Mouse (Mus musculus): ENCODE results near the gene Tmtc4. TPM values are rescaled to one million over a fixed set of nuclear protein-coding genes. Genes with fewer than 3 reads are reported as not detected.

Gene Tmtc4
- polyA plus RNA-seq, 1 experiment from 2014 or later, result 24.3 TPM

GRCm38 (mm10) chr14:122997465-122997864, 13.6 kb upstream of the Tmtc4 start:
- DNase-seq (ENCODE audit: low read depth, low spot score), result no peak
- POLR2A ChIA-PET, result no interaction called here
- ATAC-seq, result no peak
- CTCF ChIA-PET, result no interaction called here
- TF ChIP-seq CTCF (IDR thresholded peaks at IDR 0.05), result no peak
- no peaks in the 10 kb centered on the region for H3K27me3 ChIP-seq
- in situ Hi-C loops (cut with MboI; ENCODE audit: low pct_unique_long_range_greater_than_20kb), result no loop called here

DNA sequence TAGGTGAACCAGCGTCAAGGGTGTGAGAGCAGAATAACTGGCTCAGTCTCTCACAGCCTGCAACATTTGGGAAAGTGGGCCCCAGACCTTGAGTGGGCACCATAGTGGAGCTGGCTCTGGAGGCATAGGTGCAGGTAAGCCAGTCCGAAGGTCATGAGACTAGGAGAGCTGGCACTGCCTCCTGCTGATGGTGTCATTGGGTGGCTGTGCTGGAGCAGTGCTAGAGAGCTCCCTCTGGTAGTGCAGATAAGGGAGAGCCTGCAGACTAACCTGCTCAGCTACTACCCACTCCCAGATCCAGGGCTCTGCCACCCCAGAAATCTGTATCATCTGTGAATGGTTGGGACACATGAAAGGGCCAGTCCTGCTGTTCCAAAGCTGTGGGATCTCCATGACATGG, 10.1 kb upstream of the Tmtc4 start:
- H3K27me3 ChIP-seq, result no peaks in the 10 kb centered on the region
- DNase-seq (ENCODE audit: low read depth, low spot score) (no peak), ATAC-seq (peak; percentile 35)
- ChIA-PET POLR2A (no interaction called here), CTCF (interaction anchor here (1.6 kb wide), 1 partner anchor 9 kb away, joined by 5 read pairs; no protein-coding TSS in a partner anchor)
- no peak for TF ChIP-seq CTCF (IDR thresholded peaks at IDR 0.05)
- in situ Hi-C loops (cut with MboI; ENCODE audit: low pct_unique_long_range_greater_than_20kb), result no loop called here

GRCm38 (mm10) chr14:122992937-122993336, 9.1 kb upstream of the Tmtc4 start:
- no peak for TF ChIP-seq CTCF (IDR thresholded peaks at IDR 0.05)
- POLR2A ChIA-PET, result no interaction called here
- in situ Hi-C loops (cut with MboI; ENCODE audit: low pct_unique_long_range_greater_than_20kb), result no loop called here
- CTCF ChIA-PET, result interaction anchor here (1.6 kb wide), 1 partner anchor 10 kb away, joined by 5 read pairs; no protein-coding TSS in a partner anchor
- H3K27me3 ChIP-seq, result no peaks in the 10 kb centered on the region
- ATAC-seq, result no peak
- DNase-seq (ENCODE audit: low read depth, low spot score), result no peak

DNA sequence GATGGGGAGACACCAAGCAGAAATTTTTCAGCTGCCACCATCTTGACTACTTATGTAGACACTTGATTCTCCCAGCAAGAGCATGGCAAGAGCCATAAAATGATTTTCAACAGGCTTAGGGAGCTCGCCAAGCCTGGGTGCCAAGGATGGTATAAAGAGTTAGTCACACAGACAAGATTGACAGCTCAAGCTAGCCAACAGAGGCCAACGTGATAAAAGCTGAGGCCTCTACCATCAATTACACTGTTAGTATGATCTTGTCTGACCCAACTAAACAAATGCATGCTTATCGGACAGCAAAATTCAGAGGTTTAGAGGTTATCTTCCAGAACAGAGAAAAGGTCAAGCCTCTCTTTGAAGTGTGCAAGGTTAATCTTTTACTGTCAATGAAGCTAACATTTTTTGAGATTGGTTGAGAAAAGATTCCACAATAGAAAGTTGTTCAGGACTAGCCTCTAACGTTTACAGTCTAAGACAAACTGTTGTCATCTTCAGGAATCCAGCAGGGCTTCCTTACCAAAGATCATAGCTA, 6.8 kb upstream of the Tmtc4 start:
- TF ChIP-seq CTCF (IDR thresholded peaks at IDR 0.05), result no peak
- DNase-seq (ENCODE audit: low read depth, low spot score), result no peak
- in situ Hi-C loops (cut with MboI; ENCODE audit: low pct_unique_long_range_greater_than_20kb), result no loop called here
- H3K27me3 ChIP-seq, result no peaks in the 10 kb centered on the region
- CTCF ChIA-PET, result interaction anchor here (0.8 to 0.9 kb wide), 2 partner anchors 54 to 236 kb away, joined by 3 read pairs; no protein-coding TSS in a partner anchor
- POLR2A ChIA-PET, result no interaction called here
- no peak for ATAC-seq

DNA sequence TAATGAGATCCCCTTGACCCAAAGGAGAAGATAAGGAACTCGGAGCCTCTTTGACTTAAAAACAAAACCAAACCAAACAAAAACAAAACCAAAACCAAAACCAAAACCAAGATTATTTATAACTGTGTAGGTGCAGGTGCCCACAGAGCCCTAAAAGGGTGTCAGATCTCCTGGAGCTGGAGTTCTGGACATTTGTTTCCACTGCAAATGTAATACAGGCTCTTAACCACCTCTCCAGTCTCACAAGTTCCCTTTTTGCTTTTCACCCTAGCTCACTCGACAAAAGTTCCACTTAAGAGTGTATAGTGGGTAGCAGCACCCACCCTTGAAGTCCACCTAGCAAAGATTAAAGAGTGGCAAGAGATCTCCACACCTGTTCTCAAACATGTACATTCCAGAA, 2.6 kb upstream of the Tmtc4 start:
- ChIA-PET CTCF (interaction anchor here (1.1 kb wide), 1 partner anchor 19 kb away, joined by 3 read pairs; no protein-coding TSS in a partner anchor), POLR2A (no interaction called here)
- H3K27me3 ChIP-seq, result no peaks in the 10 kb centered on the region
- ATAC-seq (no peak), DNase-seq (ENCODE audit: low read depth, low spot score) (no peak)
- in situ Hi-C loops (cut with MboI; ENCODE audit: low pct_unique_long_range_greater_than_20kb), result no loop called here
- TF ChIP-seq CTCF (IDR thresholded peaks at IDR 0.05), result no peak

- no peak for TF ChIP-seq CTCF (IDR thresholded peaks at IDR 0.05)
- ChIA-PET POLR2A (interaction anchor here (1.0 kb wide), 1 partner anchor 111 kb away, joined by 4 read pairs; no protein-coding TSS in a partner anchor), CTCF (no interaction called here)
- DNase-seq (ENCODE audit: low read depth, low spot score) (peak; percentile 34), ATAC-seq (peak; percentile 94)
- in situ Hi-C loops (cut with MboI; ENCODE audit: low pct_unique_long_range_greater_than_20kb), result no loop called here
- H3K27me3 ChIP-seq, result no peaks in the 10 kb centered on the region
These were observed 1.1 kb downstream of the Tmtc4 start for GRCm38 (mm10) chr14:122982571-122983225.

GRCm38 (mm10) chr14:122981831-122982485, 1.9 kb downstream of the Tmtc4 start:
- POLR2A ChIA-PET, result interaction anchor here (0.7 kb wide), 1 partner anchor 127 kb away, joined by 3 read pairs; no protein-coding TSS in a partner anchor
- no peaks in the 10 kb centered on the region for H3K27me3 ChIP-seq
- no peak for ATAC-seq
- no peak for TF ChIP-seq CTCF (IDR thresholded peaks at IDR 0.05)
- CTCF ChIA-PET, result interaction anchor here (1.3 kb wide), 1 partner anchor 10 kb away, joined by 3 read pairs; no protein-coding TSS in a partner anchor
- no peak for DNase-seq (ENCODE audit: low read depth, low spot score)
- in situ Hi-C loops (cut with MboI; ENCODE audit: low pct_unique_long_range_greater_than_20kb), result no loop called here

DNA sequence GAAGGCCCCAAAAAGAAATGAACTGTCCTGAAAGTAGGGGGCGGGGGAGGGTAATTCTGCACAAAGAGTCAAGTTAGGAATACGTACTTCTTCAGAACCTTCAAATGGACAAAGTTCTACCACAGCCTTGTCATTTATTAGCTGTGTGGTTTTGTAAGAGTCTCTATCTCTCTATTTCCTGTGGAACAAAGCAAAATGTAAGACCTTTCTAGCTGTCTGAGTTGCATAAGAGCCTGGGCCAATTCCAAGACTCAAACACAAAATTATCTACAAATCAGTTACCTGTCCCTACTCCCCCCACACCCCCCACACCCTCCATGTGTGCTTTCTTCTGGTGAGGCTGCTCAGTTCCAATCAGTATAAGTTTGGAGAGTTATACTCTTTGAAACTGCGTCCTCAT, 5.0 kb downstream of the Tmtc4 start:
- ChIA-PET CTCF (interaction anchor here (1.7 kb wide), 1 partner anchor 19 kb away, joined by 4 read pairs; no protein-coding TSS in a partner anchor), POLR2A (no interaction called here)
- ATAC-seq (no peak), DNase-seq (ENCODE audit: low read depth, low spot score) (no peak)
- in situ Hi-C loops (cut with MboI; ENCODE audit: low pct_unique_long_range_greater_than_20kb), result no loop called here
- TF ChIP-seq CTCF (IDR thresholded peaks at IDR 0.05), result no peak
- no peaks in the 10 kb centered on the region for H3K27me3 ChIP-seq

- ATAC-seq (no peak), DNase-seq (ENCODE audit: low read depth, low spot score) (no peak)
- CTCF ChIA-PET, result interaction anchor here (1.7 kb wide), 1 partner anchor 18 kb away, joined by 4 read pairs; no protein-coding TSS in a partner anchor
- POLR2A ChIA-PET, result interaction anchor here (1.3 kb wide), 1 partner anchor 12 kb away, joined by 4 read pairs; no protein-coding TSS in a partner anchor
- in situ Hi-C loops (cut with MboI; ENCODE audit: low pct_unique_long_range_greater_than_20kb), result no loop called here
- TF ChIP-seq CTCF (IDR thresholded peaks at IDR 0.05), result no peak
- H3K27me3 ChIP-seq, result no peaks in the 10 kb centered on the region
These were observed 6.1 kb downstream of the Tmtc4 start for GRCm38 (mm10) chr14:122977797-122978140.

GRCm38 (mm10) chr14:122977056-122977796, 6.6 kb downstream of the Tmtc4 start:
- ATAC-seq, result no peak

More at GRCm38 (mm10) chr14:122977056-122977796, 6.6 kb downstream of the Tmtc4 start:
- TF ChIP-seq CTCF (IDR thresholded peaks at IDR 0.05), result no peak
- H3K27me3 ChIP-seq, result no peaks in the 10 kb centered on the region
- DNase-seq (ENCODE audit: low read depth, low spot score), result no peak
- ChIA-PET POLR2A (interaction anchor here (1.3 kb wide), 1 partner anchor 12 kb away, joined by 4 read pairs; no protein-coding TSS in a partner anchor), CTCF (no interaction called here)
- in situ Hi-C loops (cut with MboI; ENCODE audit: low pct_unique_long_range_greater_than_20kb), result no loop called here
